Mouse (Mus musculus) G1E (cell line): ENCODE measurements around the gene Sgms2. TPM values are rescaled to one million over a fixed set of nuclear protein-coding genes. Genes with fewer than 3 reads are reported as not detected.

Experiments used
- ATAC-seq: 2 replicates; pipeline ENCODE4 v1.8.0; 2016; ENCODE audit warnings: mild to moderate bottlenecking; ENCODE audit not compliant: insufficient number of reproducible peaks, poor library complexity, low FRiP score, severe bottlenecking; ENCODE audit errors: extremely low read depth
- DNase-seq: peaks from one replicate; pipeline ENCODE4 v3.0.0; 2012; ENCODE audit warnings: low spot score
- H3K27me3 ChIP-seq: 2 replicates; pipeline ENCODE4 v1.6.1; 2012; ENCODE audit warnings: mild to moderate bottlenecking, low read length, inconsistent platforms; ENCODE audit not compliant: insufficient read depth
- H3K36me3 ChIP-seq: replicated peaks from 2 replicates; pipeline ENCODE3; 2012; ENCODE audit warnings: mild to moderate bottlenecking, inconsistent platforms
- H3K4me1 ChIP-seq: 2 replicates; pipeline ENCODE4 v1.6.1; 2012; ENCODE audit warnings: low read depth, low read length, inconsistent platforms, mixed read lengths; ENCODE audit not compliant: insufficient read depth
- H3K4me3 ChIP-seq: 2 replicates; pipeline ENCODE4 v1.5.1; 2012; ENCODE audit warnings: low read depth, mild to moderate bottlenecking, inconsistent platforms, low read length, moderate library complexity, mixed read lengths
- H3K9me3 ChIP-seq: replicated peaks from 2 replicates; pipeline ENCODE4 v1.6.1; 2012; ENCODE audit warnings: inconsistent platforms
- CTCF ChIP-seq: IDR thresholded peaks from 2 replicates; pipeline ENCODE4 v1.5.1; 2012; ENCODE audit warnings: low read depth, low read length, inconsistent platforms, mixed read lengths
- GATA1 ChIP-seq: IDR thresholded peaks from 2 replicates; pipeline ENCODE4 v1.6.1; 2012; ENCODE audit warnings: borderline replicate concordance, low read length, inconsistent platforms, mixed read lengths
- GATA2 ChIP-seq: IDR thresholded peaks from 2 replicates; pipeline ENCODE4 v1.6.1; 2012; ENCODE audit warnings: low read depth, low read length, inconsistent platforms, borderline replicate concordance
- POLR2AphosphoS5 ChIP-seq: IDR thresholded peaks from 2 replicates; pipeline ENCODE4 v1.6.1; 2012; ENCODE audit warnings: low read depth, low read length, inconsistent platforms; ENCODE audit not compliant: insufficient replicate concordance
- TAL1 ChIP-seq: conservative IDR thresholded peaks from 2 replicates; pipeline ENCODE4 v1.6.1; 2012; ENCODE audit warnings: low read depth, low read length, inconsistent platforms, mixed read lengths
- polyA plus RNA-seq: library from polyadenylated mRNA; stranded (reverse); fragments of >175 nt; gene quantifications from 2 replicates; pipeline ENCODE4 v1.2.3, GENCODE M21; 2012
- total RNA-seq, 2 experiments: library from RNA; stranded (forward) in 1 of 2; stranded (reverse) in 1 of 2; fragments of 200-1000 nt in 1 of 2; fragments of >200 nt in 1 of 2; fragmentation: Nextera tagmentation in 1 of 2; gene quantifications; 2 replicates each; pipeline ENCODE4 v1.2.3; 2014 to 2017

The Sgms2 gene
- total and polyA plus RNA-seq, 3 experiments = 0.11 TPM; not detected in 2

GRCm38 (mm10) chr3:131499651-131500050 is 8.4 kb upstream of the Sgms2 start:
- no peak for ATAC-seq
- DNase-seq = no peak
- no peaks in the 10 kb centered on the region for H3K27me3 ChIP-seq
- H3K4me1 ChIP-seq = no peaks in the 10 kb centered on the region
- no peak overlapping the region for H3K4me3 ChIP-seq
- TF ChIP-seq GATA2 (no peak), CTCF (no peak), TAL1 (no peak), GATA1 (no peak), POLR2AphosphoS5 (no peak)
- no peaks in the 10 kb centered on the region for H3K36me3 ChIP-seq
- peaks cover 41% of the 10 kb centered on the region for H3K9me3 ChIP-seq

- H3K4me3 ChIP-seq = no peak overlapping the region
- TF ChIP-seq GATA1 (no peak), GATA2 (no peak), POLR2AphosphoS5 (no peak), TAL1 (no peak), CTCF (no peak)
- ATAC-seq (no peak), DNase-seq (no peak)
- H3K27me3 ChIP-seq = no peaks in the 10 kb centered on the region
- H3K4me1 ChIP-seq = no peaks in the 10 kb centered on the region
- no peaks in the 10 kb centered on the region for H3K36me3 ChIP-seq
- peaks cover 41% of the 10 kb centered on the region for H3K9me3 ChIP-seq
Observed at GRCm38 (mm10) chr3:131496506-131497122, 5.4 kb upstream of the Sgms2 start.

- H3K4me3 ChIP-seq = no peak overlapping the region
- DNase-seq (no peak), ATAC-seq (no peak)
- no peaks in the 10 kb centered on the region for H3K27me3 ChIP-seq
- H3K36me3 ChIP-seq = no peaks in the 10 kb centered on the region
- no peak for TF ChIP-seq GATA1
- no peak for TF ChIP-seq CTCF
- TF ChIP-seq GATA2 = no peak
- no peak for TF ChIP-seq TAL1
- no peak for TF ChIP-seq POLR2AphosphoS5
- H3K4me1 ChIP-seq = no peaks in the 10 kb centered on the region
- peaks cover 43% of the 10 kb centered on the region for H3K9me3 ChIP-seq
Observed at GRCm38 (mm10) chr3:131495076-131495475, 3.9 kb upstream of the Sgms2 start.

DNA sequence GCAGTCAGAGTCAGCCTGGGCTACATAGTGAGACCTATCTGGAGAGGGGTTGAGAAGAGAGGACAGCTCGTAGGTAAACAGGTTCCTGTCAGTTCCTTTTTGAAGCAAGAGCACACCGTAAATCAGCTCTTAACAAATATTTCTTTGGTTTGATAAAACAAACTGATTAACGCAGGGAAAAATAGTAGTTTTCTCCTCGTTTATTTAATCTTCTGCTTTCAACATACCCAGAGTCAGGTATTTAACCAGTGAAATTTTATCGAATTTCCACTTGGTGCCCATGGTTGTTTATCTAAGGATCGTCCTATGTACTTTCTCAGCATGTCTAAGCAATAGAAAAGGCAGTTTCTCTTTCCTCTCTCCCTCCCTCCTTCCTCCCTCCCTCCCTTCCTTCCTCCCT is 2.0 kb upstream of the Sgms2 start:
- no peaks in the 10 kb centered on the region for H3K27me3 ChIP-seq

DNA sequence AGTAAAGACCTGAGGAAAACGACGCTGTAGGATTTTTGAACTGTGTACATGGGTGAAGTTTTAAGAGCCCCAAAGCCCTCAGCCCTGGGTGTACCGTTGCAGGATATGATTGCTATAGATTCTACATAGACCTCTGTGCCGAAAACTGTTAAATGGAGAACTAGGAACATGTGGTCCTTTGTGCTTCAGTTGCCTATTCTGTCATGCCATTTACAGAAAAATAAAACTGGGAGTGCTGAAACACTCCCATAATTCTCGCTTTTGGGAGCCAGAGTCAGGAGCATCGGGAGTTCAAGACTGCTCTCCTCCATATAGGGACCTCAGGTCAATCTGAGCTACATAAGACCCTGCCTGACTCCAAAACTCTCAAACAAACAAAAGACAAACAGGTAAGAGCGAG is 769 bp upstream of the Sgms2 start:
- Histone ChIP-seq H3K4me3 (no peak overlapping the region), H3K9me3 (peaks cover 44% of the 10 kb centered on the region), H3K36me3 (no peaks in the 10 kb centered on the region), H3K27me3 (no peaks in the 10 kb centered on the region), H3K4me1 (no peaks in the 10 kb centered on the region)
- no peak for TF ChIP-seq GATA2
- no peak for TF ChIP-seq GATA1
- no peak for TF ChIP-seq TAL1
- TF ChIP-seq CTCF = no peak
- TF ChIP-seq POLR2AphosphoS5 = no peak
- ATAC-seq (no peak), DNase-seq (no peak)

More for the DNA sequence above, 2.0 kb upstream of the Sgms2 start:
- TF ChIP-seq TAL1 = no peak
- TF ChIP-seq POLR2AphosphoS5 = no peak
- no peak for TF ChIP-seq GATA1
- TF ChIP-seq GATA2 = no peak
- TF ChIP-seq CTCF = no peak
- Histone ChIP-seq H3K9me3 (peaks cover 40% of the 10 kb centered on the region), H3K36me3 (no peaks in the 10 kb centered on the region), H3K4me3 (no peak overlapping the region), H3K4me1 (no peaks in the 10 kb centered on the region)
- no peak for ATAC-seq
- no peak for DNase-seq

- H3K4me1 ChIP-seq = no peaks in the 10 kb centered on the region
- H3K4me3 ChIP-seq = no peak overlapping the region; the same call in 1 of the 2 replicates
- peaks cover 40% of the 10 kb centered on the region for H3K9me3 ChIP-seq
- TF ChIP-seq GATA2 (no peak), POLR2AphosphoS5 (no peak), CTCF (no peak), TAL1 (no peak), GATA1 (no peak)
- H3K36me3 ChIP-seq = no peaks in the 10 kb centered on the region
- no peak for DNase-seq
- no peak for ATAC-seq
- H3K27me3 ChIP-seq = no peaks in the 10 kb centered on the region
Observed at GRCm38 (mm10) chr3:131490143-131490908, 885 bp downstream of the Sgms2 start.
